Mouse (Mus musculus) midbrain, postnatal 0 days (tissue): ENCODE measurements around the gene 4632433K11Rik. TPM values are rescaled to one million over a fixed set of nuclear protein-coding genes. Genes with fewer than 3 reads are reported as not detected.

Source experiments
- ATAC-seq: fragments of 200-750 bp; cut with Nextera tagmentation; 2 replicates; pipeline ENCODE4 v1.8.0; 2017; ENCODE audit warnings: moderate number of reproducible peaks, mild to moderate bottlenecking, moderate TSS enrichment, moderate library complexity; ENCODE audit not compliant: low FRiP score
- DNase-seq: peaks from one replicate; pipeline ENCODE4 v3.0.0-alpha.2; 2015; ENCODE audit warnings: low spot score
- H3K27ac ChIP-seq: fragments of 300-500 bp; sonication (generic); 2 replicates; pipeline ENCODE4 v1.5.1; 2014; ENCODE audit warnings: low read depth, mild to moderate bottlenecking, low read length, mixed read lengths
- H3K27me3 ChIP-seq: fragments of 300-500 bp; sonication (generic); 2 replicates; pipeline ENCODE4 v1.6.1; 2014; ENCODE audit warnings: low read length, control low read depth, mixed read lengths; ENCODE audit not compliant: insufficient read depth
- H3K36me3 ChIP-seq: fragments of 300-500 bp; sonication (generic); 2 replicates; pipeline ENCODE4 v1.6.1; 2014; ENCODE audit warnings: low read length, control low read depth, mixed read lengths; ENCODE audit not compliant: insufficient read depth
- H3K4me1 ChIP-seq: fragments of 300-500 bp; sonication (generic); 2 replicates; pipeline ENCODE4 v1.6.1; 2014; ENCODE audit warnings: mild to moderate bottlenecking, control low read depth, antibody characterized with exemption, low read length, mixed read lengths; ENCODE audit not compliant: insufficient read depth
- H3K4me2 ChIP-seq: fragments of 300-500 bp; sonication (generic); 2 replicates; pipeline ENCODE4 v1.6.1; 2014; ENCODE audit warnings: low read depth, mild to moderate bottlenecking, low read length, mixed read lengths; ENCODE audit not compliant: poor library complexity, severe bottlenecking
- H3K4me3 ChIP-seq: fragments of 300-500 bp; sonication (generic); 2 replicates; pipeline ENCODE4 v1.5.1; 2014; ENCODE audit warnings: low read depth, mild to moderate bottlenecking, low read length, moderate library complexity
- H3K9ac ChIP-seq: fragments of 300-500 bp; sonication (generic); replicated peaks from 2 replicates; pipeline ENCODE4 v1.6.1; 2014; ENCODE audit warnings: mild to moderate bottlenecking, low read length, moderate library complexity, mixed read lengths; ENCODE audit not compliant: poor library complexity, severe bottlenecking
- H3K9me3 ChIP-seq: fragments of 300-500 bp; sonication (generic); 2 replicates; pipeline ENCODE4 v1.6.1; 2016; ENCODE audit warnings: low read length, control low read depth
- CTCF ChIP-seq: IDR thresholded peaks from 2 replicates; pipeline ENCODE4 v1.5.1; 2016; ENCODE audit warnings: antibody characterized with exemption, mild to moderate bottlenecking
- WGBS: fragments of 180-500 bp; shearing (Covaris S2); extraction: QIAGEN DNeasy Blood & Tissue Kit; methylation state at CpG from one replicate; pipeline ENCODE4 v1.1.7; 2014; 5-methylcytosine and 5-hydroxymethylcytosine counted together
- polyA plus RNA-seq: library from polyadenylated mRNA; unstranded; fragments of >200 nt; fragmentation: Nextera tagmentation; extraction: Ambion mirVana; gene quantifications from 2 replicates; pipeline ENCODE4 v1.2.1, GENCODE M21; 2015
- total RNA-seq: library from RNA; depleted of rRNA; stranded (reverse); fragments of >200 nt; gene quantifications from 2 replicates; pipeline ENCODE4 v1.2.3, GENCODE M21; 2014

The 4632433K11Rik gene
- total and polyA plus RNA-seq, 2 experiments from 2014 or later: not detected

- H3K9me3 ChIP-seq: no peaks in the 10 kb centered on the region
- 28% methylated on average over 2 of the region's 2 CpGs for WGBS
- peak; percentile 58 for TF ChIP-seq CTCF
These were observed 13.4 kb downstream of the 4632433K11Rik start for GRCm38 (mm10) chr7:5047313-5047712.

GRCm38 (mm10) chr7:5051193-5052192 is 17.6 kb downstream of the 4632433K11Rik start, which contains the start of gene Zfp580:
Gene Zfp580 (plus strand): TSS chr7:5051538.
- Histone ChIP-seq H3K27me3 (peaks cover 7% of the 10 kb centered on the region; the same call in 1 of the 2 replicates), H3K4me1 (peaks cover 22% of the 10 kb centered on the region; the same call in 1 of the 2 replicates), H3K9ac (peak within 1 kb of the TSS; percentile 91), H3K27ac (peak within 1 kb of the TSS; percentile 90), H3K4me2 (peak within 1 kb of the TSS; percentile 67), H3K9me3 (no peaks in the 10 kb centered on the region), H3K4me3 (peak within 1 kb of the TSS; percentile 78), H3K36me3 (no peaks in the 10 kb centered on the region)
- TF ChIP-seq CTCF: no peak
- WGBS: under 1% methylated on average over 56 of the region's 65 CpGs
- DNase-seq (peak; percentile 86), ATAC-seq (peak; percentile 84)

More at GRCm38 (mm10) chr7:5047313-5047712, 13.4 kb downstream of the 4632433K11Rik start:
- DNase-seq (peak; percentile 59), ATAC-seq (no peak)
- Histone ChIP-seq H3K36me3 (no peaks in the 10 kb centered on the region), H3K27me3 (no peaks in the 10 kb centered on the region), H3K4me3 (no peak overlapping the region), H3K9ac (no peak overlapping the region), H3K27ac (no peak overlapping the region), H3K4me2 (no peak overlapping the region), H3K4me1 (peaks cover 3% of the 10 kb centered on the region; the same call in 1 of the 2 replicates)

GRCm38 (mm10) chr7:5052438-5052837 is 18.5 kb downstream of the 4632433K11Rik start:
- Histone ChIP-seq H3K36me3 (no peaks in the 10 kb centered on the region), H3K9me3 (no peaks in the 10 kb centered on the region), H3K4me2 (peak overlapping the region; percentile 67), H3K4me3 (peak overlapping the region; percentile 78), H3K4me1 (peaks cover 22% of the 10 kb centered on the region; the same call in 1 of the 2 replicates), H3K9ac (peak overlapping the region; percentile 91), H3K27ac (peak overlapping the region; percentile 90), H3K27me3 (peaks cover 7% of the 10 kb centered on the region; the same call in 1 of the 2 replicates)
- 1% methylated on average over 9 of the region's 12 CpGs for WGBS
- ATAC-seq: no peak
- TF ChIP-seq CTCF: no peak
- peak; percentile 20 for DNase-seq

- Histone ChIP-seq H3K9me3 (no peaks in the 10 kb centered on the region), H3K4me2 (peak overlapping the region; percentile 67), H3K27me3 (peaks cover 7% of the 10 kb centered on the region; the same call in 1 of the 2 replicates), H3K9ac (peak overlapping the region; percentile 91), H3K36me3 (no peaks in the 10 kb centered on the region), H3K4me3 (peak overlapping the region; percentile 78), H3K4me1 (peaks cover 22% of the 10 kb centered on the region; the same call in 1 of the 2 replicates), H3K27ac (no peak overlapping the region)
- WGBS: 3% methylated on average over 45 of the region's 45 CpGs
- DNase-seq (no peak), ATAC-seq (no peak)
- TF ChIP-seq CTCF: no peak
These were observed 19.0 kb downstream of the 4632433K11Rik start for GRCm38 (mm10) chr7:5052931-5053343.

DNA sequence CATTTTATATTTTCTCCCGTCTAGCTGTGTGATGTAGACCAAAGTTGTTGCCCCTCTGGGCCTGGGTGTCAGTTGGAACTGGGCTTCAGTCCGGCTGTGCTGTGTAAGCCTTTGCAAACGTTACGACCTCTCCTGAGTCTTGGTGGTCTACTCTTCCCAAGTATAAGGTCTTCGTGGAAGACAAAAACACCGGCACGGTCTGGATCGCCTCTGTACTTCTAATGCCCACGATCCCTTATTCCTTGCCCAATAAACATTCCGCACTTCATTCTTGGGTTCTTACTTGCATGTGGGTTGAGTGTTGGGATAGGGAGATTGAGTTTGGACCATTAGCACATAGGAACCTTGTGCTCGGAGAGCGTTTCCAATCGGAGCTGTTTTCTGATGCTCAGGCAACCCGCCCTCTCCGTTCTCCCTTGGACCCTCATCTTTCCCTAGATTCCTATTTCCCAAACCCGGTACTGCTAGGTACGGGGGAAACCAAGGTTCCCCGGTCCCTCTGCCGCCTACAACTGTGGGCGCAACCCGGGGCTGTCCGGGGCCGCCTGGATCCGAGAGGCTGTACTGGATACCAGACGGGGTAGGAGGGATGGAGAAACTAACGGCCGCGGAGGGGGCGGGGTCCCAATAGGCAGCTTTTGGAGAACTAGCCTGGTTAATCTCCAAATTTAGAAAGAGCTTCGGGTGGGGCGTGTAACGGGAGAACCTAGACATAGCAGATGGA is 19.7 kb downstream of the 4632433K11Rik start:
- Histone ChIP-seq H3K4me1 (peaks cover 22% of the 10 kb centered on the region; the same call in 1 of the 2 replicates), H3K4me3 (peak overlapping the region; percentile 78), H3K9me3 (no peaks in the 10 kb centered on the region), H3K9ac (peak overlapping the region; percentile 66), H3K4me2 (peak overlapping the region; percentile 67), H3K36me3 (no peaks in the 10 kb centered on the region), H3K27me3 (peaks cover 7% of the 10 kb centered on the region; the same call in 1 of the 2 replicates), H3K27ac (peak overlapping the region; percentile 65; the same call in 1 of the 2 replicates)
- no peak for TF ChIP-seq CTCF
- WGBS: 11% methylated on average over 32 of the region's 32 CpGs
- DNase-seq (peak; percentile 56), ATAC-seq (no peak)
